Mouse (Mus musculus): ENCODE measurements around the gene Gabrg3. TPM values are rescaled to one million over a fixed set of nuclear protein-coding genes. Genes with fewer than 3 reads are reported as not detected.

The Gabrg3 gene
- total and polyA plus RNA-seq, 3 experiments, result not detected

GRCm38 (mm10) chr7:57050906-57051635, 335.9 kb downstream of the Gabrg3 start:
- Histone ChIP-seq H3K79me2 (replicated peaks; ENCODE audit: control insufficient read depth, extremely low read depth, insufficient read depth, poor library complexity, severe bottlenecking) (no peaks in the 10 kb centered on the region), H3K4me3 (replicated peaks in 1 of 3; ENCODE audit: low read depth in 2 of 3, low read length in 2 of 3, poor library complexity in 1 of 3) (no peak overlapping the region), H3K9me3 (replicated peaks; ENCODE audit: low read length) (peaks cover 20% of the 10 kb centered on the region), H3K36me3 (replicated peaks in 1 of 2; ENCODE audit: control insufficient read depth in 1 of 2, insufficient read depth in 1 of 2, low read length in 1 of 2) (no peaks in the 10 kb centered on the region), H3K27ac (ENCODE audit: insufficient read depth, low read depth) (no peak overlapping the region), H3K9ac (ENCODE audit: insufficient read depth, low read depth) (no peak overlapping the region), H3K27me3 (replicated peaks) (no peaks in the 10 kb centered on the region), H3K4me1 (ENCODE audit: control insufficient read depth in 1 of 2, insufficient read depth in 2 of 2) (no peaks in the 10 kb centered on the region), H3K4me2 (ENCODE audit: insufficient read depth, low read depth, poor library complexity, severe bottlenecking) (no peak overlapping the region)
- in situ Hi-C loops (cut with MboI; ENCODE audit: low pct_ligation_motif_present, low pct_unique_long_range_greater_than_20kb, low sequenced_read_pairs), result no loop called here
- DNase-seq (ENCODE audit: extremely low read depth), result no peak
- no peak for TF ChIP-seq KAT2A (IDR thresholded peaks at IDR 0.05; ENCODE audit: insufficient replicate concordance, low read length)
- TF ChIP-seq ETS1 (conservative IDR thresholded peaks at IDR 0.05; ENCODE audit: low read depth, low read length), result no peak
- no peak for TF ChIP-seq RCOR1 (conservative IDR thresholded peaks at IDR 0.05; ENCODE audit: low read depth, low read length)
- TF ChIP-seq ZKSCAN1 (IDR thresholded peaks at IDR 0.05; ENCODE audit: borderline replicate concordance, low read depth, low read length), result no peak
- no peak for TF ChIP-seq TCF12 (IDR thresholded peaks at IDR 0.05; ENCODE audit: low read depth, low read length)
- no peak for TF ChIP-seq ELF1 (IDR thresholded peaks at IDR 0.05; ENCODE audit: low read depth, low read length)
- TF ChIP-seq ZNF384 (IDR thresholded peaks at IDR 0.05; ENCODE audit: low read depth, low read length), result no peak
- TF ChIP-seq POLR2A (IDR thresholded peaks at IDR 0.05; ENCODE audit: low read depth, low read length), result no peak
- dilution Hi-C loops (cut with MboI; ENCODE audit: extremely low pct_ligation_motif_present, extremely low pct_unique_long_range_greater_than_20kb, low sequenced_read_pairs), result no loop called here

GRCm38 (mm10) chr7:57037861-57038421, 349.0 kb downstream of the Gabrg3 start:
- no peak for TF ChIP-seq CHD2 (IDR thresholded peaks at IDR 0.05; ENCODE audit: low read length)
- no peak for TF ChIP-seq MEF2A (IDR thresholded peaks at IDR 0.05; ENCODE audit: borderline replicate concordance, low read depth, low read length)
- TF ChIP-seq SMC3 (IDR thresholded peaks at IDR 0.05; ENCODE audit: low read depth, low read length), result no peak
- no peak for TF ChIP-seq IRF4 (IDR thresholded peaks at IDR 0.05; ENCODE audit: low read depth, low read length)
- no peak for TF ChIP-seq CTCF (conservative IDR thresholded peaks at IDR 0.05 in 1 of 2, IDR thresholded peaks at IDR 0.05 in 1 of 2; ENCODE audit: low read depth in 2 of 2, low read length in 2 of 2)
- TF ChIP-seq BHLHE40 (IDR thresholded peaks at IDR 0.05; ENCODE audit: low read depth, low read length), result no peak
- TF ChIP-seq TCF12 (IDR thresholded peaks at IDR 0.05; ENCODE audit: low read depth, low read length), result no peak
- no peak for TF ChIP-seq MAFK (IDR thresholded peaks at IDR 0.05; ENCODE audit: insufficient replicate concordance, low read length)
- no peak for TF ChIP-seq UBTF (IDR thresholded peaks at IDR 0.05; ENCODE audit: low read depth, low read length)
- no peak for TF ChIP-seq CHD1 (IDR thresholded peaks at IDR 0.05; ENCODE audit: low read depth, low read length)
- no peak for TF ChIP-seq EP300 (IDR thresholded peaks at IDR 0.05; ENCODE audit: low read length)
- no peak for TF ChIP-seq ZMIZ1 (IDR thresholded peaks at IDR 0.05; ENCODE audit: low read depth, low read length)
- no peak for TF ChIP-seq GABPA (IDR thresholded peaks at IDR 0.05; ENCODE audit: insufficient replicate concordance, low read depth, low read length)
- no peak for TF ChIP-seq POLR2AphosphoS2 (IDR thresholded peaks at IDR 0.05; ENCODE audit: low read depth, low read length)
- TF ChIP-seq PAX5 (IDR thresholded peaks at IDR 0.05; ENCODE audit: low read length), result no peak
- Histone ChIP-seq H3K27me3 (replicated peaks) (no peaks in the 10 kb centered on the region), H3K9ac (ENCODE audit: insufficient read depth, low read depth) (no peak overlapping the region), H3K79me2 (replicated peaks; ENCODE audit: control insufficient read depth, extremely low read depth, insufficient read depth, poor library complexity, severe bottlenecking) (no peaks in the 10 kb centered on the region), H3K4me2 (ENCODE audit: insufficient read depth, low read depth, poor library complexity, severe bottlenecking) (no peak overlapping the region), H3K4me3 (replicated peaks in 1 of 3; ENCODE audit: low read depth in 2 of 3, low read length in 2 of 3, poor library complexity in 1 of 3) (no peak overlapping the region), H3K36me3 (replicated peaks in 1 of 2; ENCODE audit: control insufficient read depth in 1 of 2, insufficient read depth in 1 of 2, low read length in 1 of 2) (no peaks in the 10 kb centered on the region), H3K9me3 (replicated peaks; ENCODE audit: low read length) (peaks cover 14% of the 10 kb centered on the region), H3K4me1 (ENCODE audit: control insufficient read depth in 1 of 2, insufficient read depth in 2 of 2) (no peaks in the 10 kb centered on the region), H3K27ac (ENCODE audit: insufficient read depth, low read depth) (no peak overlapping the region)
- no peak for DNase-seq (ENCODE audit: extremely low read depth)
- in situ Hi-C loops (cut with MboI; ENCODE audit: low pct_ligation_motif_present, low pct_unique_long_range_greater_than_20kb, low sequenced_read_pairs) (no loop called here), dilution Hi-C loops (cut with MboI; ENCODE audit: extremely low pct_ligation_motif_present, extremely low pct_unique_long_range_greater_than_20kb, low sequenced_read_pairs) (no loop called here)

All from CH12.LX (cell line).